Mouse (Mus musculus) heart, embryonic 13.5 days (tissue): ENCODE data around the gene Isl2. TPM values are rescaled to one million over a fixed set of nuclear protein-coding genes. Genes with fewer than 3 reads are reported as not detected.

ENCODE experiments used
- ATAC-seq: fragments of 200-750 bp; cut with Nextera tagmentation; 2 replicates; pipeline ENCODE4 v1.8.0; 2017; ENCODE audit warnings: moderate TSS enrichment; ENCODE audit not compliant: insufficient number of reproducible peaks, low FRiP score, low TSS enrichment; ENCODE audit errors: extremely low read depth
- H3K27ac ChIP-seq: fragments of 300-500 bp; sonication (generic); replicated peaks from 2 replicates; pipeline ENCODE4 v1.5.1; 2015; ENCODE audit warnings: moderate library complexity, mild to moderate bottlenecking, inconsistent platforms
- H3K27me3 ChIP-seq: fragments of 300-500 bp; sonication (generic); replicated peaks from 2 replicates; pipeline ENCODE4 v1.6.1; 2015; ENCODE audit warnings: mild to moderate bottlenecking, inconsistent platforms
- H3K36me3 ChIP-seq: fragments of 300-500 bp; sonication (generic); 2 replicates; pipeline ENCODE4 v1.6.1; 2015; ENCODE audit warnings: mild to moderate bottlenecking, inconsistent platforms
- H3K4me1 ChIP-seq: fragments of 300-500 bp; sonication (generic); 2 replicates; pipeline ENCODE4 v1.6.1; 2015; ENCODE audit warnings: inconsistent platforms
- H3K4me2 ChIP-seq: fragments of 300-500 bp; sonication (generic); 2 replicates; pipeline ENCODE4 v1.6.1; 2015; ENCODE audit warnings: inconsistent platforms, mild to moderate bottlenecking, moderate library complexity
- H3K4me3 ChIP-seq: fragments of 300-500 bp; sonication (generic); 2 replicates; pipeline ENCODE4 v1.5.1; 2015; ENCODE audit warnings: moderate library complexity, mild to moderate bottlenecking, inconsistent platforms
- H3K9ac ChIP-seq: fragments of 300-500 bp; sonication (generic); 2 replicates; pipeline ENCODE4 v1.6.1; 2015; ENCODE audit warnings: inconsistent platforms, mild to moderate bottlenecking, moderate library complexity
- H3K9me3 ChIP-seq: fragments of 300-500 bp; sonication (generic); 2 replicates; pipeline ENCODE4 v1.6.1; 2016; ENCODE audit warnings: inconsistent platforms
- WGBS: fragments of 180-500 bp; shearing (Covaris S2); methylation state at CpG from one replicate; pipeline ENCODE4 v1.1.7; 2015; ENCODE audit warnings: mixed read lengths; 5-methylcytosine and 5-hydroxymethylcytosine counted together
- polyA plus RNA-seq: library from polyadenylated mRNA; unstranded; fragments of >200 nt; fragmentation: Nextera tagmentation; extraction: Ambion mirVana; gene quantifications from 2 replicates; pipeline ENCODE4 v1.2.1, GENCODE M21; 2015

Gene Isl2
- 0.17 and 0.74 TPM in 2 replicates for polyA plus RNA-seq

GRCm38 (mm10) chr9:55538377-55538776 lies at the start of gene Isl2:
Isl2 (plus strand) TSS chr9:55538672.
- H3K4me1 ChIP-seq = peaks cover 29% of the 10 kb centered on the region
- H3K27ac ChIP-seq = no peak within 1 kb of the TSS
- peak within 1 kb of the TSS; percentile 53 for H3K4me3 ChIP-seq
- H3K9ac ChIP-seq = no peak within 1 kb of the TSS
- peaks cover 77% of the 10 kb centered on the region for H3K27me3 ChIP-seq
- no peaks in the 10 kb centered on the region for H3K36me3 ChIP-seq
- ATAC-seq = no peak
- peak within 1 kb of the TSS; percentile 71 for H3K4me2 ChIP-seq
- H3K9me3 ChIP-seq = no peaks in the 10 kb centered on the region
- 14% methylated on average over 4 of the region's 4 CpGs for WGBS

GRCm38 (mm10) chr9:55507922-55508321 lies 30.6 kb upstream of the Isl2 start:
- no peak overlapping the region for H3K27ac ChIP-seq
- 74% methylated on average over 3 of the region's 3 CpGs for WGBS
- H3K36me3 ChIP-seq = no peaks in the 10 kb centered on the region
- H3K9me3 ChIP-seq = no peaks in the 10 kb centered on the region
- H3K4me1 ChIP-seq = peaks cover 43% of the 10 kb centered on the region
- H3K27me3 ChIP-seq = peaks cover 3% of the 10 kb centered on the region; the same call in 1 of the 2 replicates
- no peak for ATAC-seq
- H3K4me2 ChIP-seq = no peak overlapping the region
- H3K9ac ChIP-seq = no peak overlapping the region
- no peak overlapping the region for H3K4me3 ChIP-seq

GRCm38 (mm10) chr9:55508701-55509100 lies 29.8 kb upstream of the Isl2 start:
- Histone ChIP-seq H3K9me3 (no peaks in the 10 kb centered on the region), H3K4me3 (no peak overlapping the region), H3K9ac (no peak overlapping the region), H3K27me3 (peaks cover 11% of the 10 kb centered on the region), H3K27ac (no peak overlapping the region), H3K4me2 (no peak overlapping the region), H3K4me1 (peaks cover 43% of the 10 kb centered on the region), H3K36me3 (no peaks in the 10 kb centered on the region)
- WGBS = 75% methylated on average over 4 of the region's 4 CpGs
- no peak for ATAC-seq

GRCm38 (mm10) chr9:55509731-55510130 lies 28.7 kb upstream of the Isl2 start:
- no peak overlapping the region for H3K27ac ChIP-seq
- 85% methylated on average over 1 of the region's 1 CpGs for WGBS
- H3K9me3 ChIP-seq = no peaks in the 10 kb centered on the region
- 0 out of 2 replicates have a peak overlapping the region, but pooled peaks have one; percentile 30 for H3K9ac ChIP-seq
- H3K27me3 ChIP-seq = peaks cover 21% of the 10 kb centered on the region
- no peaks in the 10 kb centered on the region for H3K36me3 ChIP-seq
- no peak overlapping the region for H3K4me3 ChIP-seq
- peaks cover 43% of the 10 kb centered on the region for H3K4me1 ChIP-seq
- no peak overlapping the region for H3K4me2 ChIP-seq
- ATAC-seq = no peak

- Histone ChIP-seq H3K9ac (peak overlapping the region; percentile 97), H3K4me1 (peaks cover 35% of the 10 kb centered on the region), H3K9me3 (no peaks in the 10 kb centered on the region), H3K36me3 (no peaks in the 10 kb centered on the region), H3K4me2 (peak overlapping the region; percentile 86), H3K27ac (no peak overlapping the region), H3K27me3 (peaks cover 28% of the 10 kb centered on the region), H3K4me3 (peak overlapping the region; percentile 98)
- 78% methylated on average over 10 of the region's 10 CpGs for WGBS
- ATAC-seq = no peak
Observed at GRCm38 (mm10) chr9:55510651-55511235, 27.7 kb upstream of the Isl2 start.

- peak overlapping the region; percentile 98 for H3K4me3 ChIP-seq
- under 1% methylated on average over 32 of the region's 32 CpGs for WGBS
- peak overlapping the region; percentile 97 for H3K9ac ChIP-seq
- H3K9me3 ChIP-seq = no peaks in the 10 kb centered on the region
- peaks cover 28% of the 10 kb centered on the region for H3K27me3 ChIP-seq
- ATAC-seq = peak; percentile 62
- peak overlapping the region; percentile 86 for H3K4me2 ChIP-seq
- H3K36me3 ChIP-seq = no peaks in the 10 kb centered on the region
- H3K27ac ChIP-seq = peak overlapping the region; percentile 96
- H3K4me1 ChIP-seq = peaks cover 33% of the 10 kb centered on the region
Observed at GRCm38 (mm10) chr9:55511521-55511993, 26.9 kb upstream of the Isl2 start.

- Histone ChIP-seq H3K9me3 (no peaks in the 10 kb centered on the region), H3K36me3 (no peaks in the 10 kb centered on the region), H3K27ac (peak within 1 kb of the TSS; percentile 96), H3K4me2 (peak within 1 kb of the TSS; percentile 86), H3K4me3 (peak within 1 kb of the TSS; percentile 98), H3K27me3 (peaks cover 32% of the 10 kb centered on the region), H3K4me1 (peaks cover 33% of the 10 kb centered on the region), H3K9ac (peak within 1 kb of the TSS; percentile 97)
- WGBS = under 1% methylated on average over 47 of the region's 47 CpGs
- peak; percentile 98 for ATAC-seq
Observed at GRCm38 (mm10) chr9:55512027-55512543, 26.4 kb upstream of the Isl2 start, which contains the start of gene Etfa. Etfa (minus strand) TSS chr9:55512243.

- 38% methylated on average over 4 of the region's 4 CpGs for WGBS
- no peak overlapping the region for H3K4me3 ChIP-seq
Observed at GRCm38 (mm10) chr9:55525716-55526115, 12.8 kb upstream of the Isl2 start.

GRCm38 (mm10) chr9:55535907-55536306 lies 2.6 kb upstream of the Isl2 start:
- ATAC-seq = no peak
- no peak overlapping the region for H3K4me2 ChIP-seq
- H3K27ac ChIP-seq = no peak overlapping the region
- H3K36me3 ChIP-seq = no peaks in the 10 kb centered on the region
- H3K9me3 ChIP-seq = no peaks in the 10 kb centered on the region
- H3K4me3 ChIP-seq = no peak overlapping the region
- peaks cover 11% of the 10 kb centered on the region for H3K4me1 ChIP-seq
- no peak overlapping the region for H3K9ac ChIP-seq
- 13% methylated on average over 3 of the region's 3 CpGs for WGBS
- H3K27me3 ChIP-seq = peaks cover 59% of the 10 kb centered on the region

More at GRCm38 (mm10) chr9:55525716-55526115, 12.8 kb upstream of the Isl2 start:
- Histone ChIP-seq H3K4me1 (no peaks in the 10 kb centered on the region), H3K27ac (no peak overlapping the region), H3K9me3 (no peaks in the 10 kb centered on the region), H3K4me2 (no peak overlapping the region), H3K9ac (no peak overlapping the region), H3K27me3 (peaks cover 9% of the 10 kb centered on the region; the same call in 1 of the 2 replicates), H3K36me3 (no peaks in the 10 kb centered on the region)
- ATAC-seq = no peak

- no peak overlapping the region for H3K4me3 ChIP-seq
- no peaks in the 10 kb centered on the region for H3K36me3 ChIP-seq
- no peak overlapping the region for H3K27ac ChIP-seq
- H3K4me1 ChIP-seq = peaks cover 33% of the 10 kb centered on the region
- H3K9me3 ChIP-seq = no peaks in the 10 kb centered on the region
- WGBS = 4% methylated on average over 1 of the region's 1 CpGs
- peaks cover 84% of the 10 kb centered on the region for H3K27me3 ChIP-seq
- no peak overlapping the region for H3K4me2 ChIP-seq
- H3K9ac ChIP-seq = no peak overlapping the region
- ATAC-seq = no peak
Observed at GRCm38 (mm10) chr9:55539006-55539405, 534 bp downstream of the Isl2 start.

- Histone ChIP-seq H3K27me3 (peaks cover 92% of the 10 kb centered on the region), H3K4me1 (peaks cover 41% of the 10 kb centered on the region), H3K4me3 (peak overlapping the region; percentile 53), H3K4me2 (peak overlapping the region; percentile 71), H3K27ac (no peak overlapping the region), H3K36me3 (no peaks in the 10 kb centered on the region), H3K9ac (no peak overlapping the region), H3K9me3 (no peaks in the 10 kb centered on the region)
- WGBS = 2% methylated on average over 31 of the region's 31 CpGs
- no peak for ATAC-seq
Observed at GRCm38 (mm10) chr9:55539661-55540390, 1.4 kb downstream of the Isl2 start.
